Mouse (Mus musculus) MEL (cell line): ENCODE data around the gene Nicn1. TPM values are rescaled to one million over a fixed set of nuclear protein-coding genes. Genes with fewer than 3 reads are reported as not detected.

Source experiments
- DNase-seq: peaks from one replicate; pipeline ENCODE4 v3.0.0; 2011; ENCODE audit warnings: low read depth, low spot score
- H3K27ac ChIP-seq: 2 replicates; pipeline ENCODE4 v1.5.1; 2012; ENCODE audit warnings: low read depth, mild to moderate bottlenecking, control low read depth, low read length, moderate library complexity; ENCODE audit not compliant: control insufficient read depth
- H3K27me3 ChIP-seq, 2 experiments: fragments of 150-350 bp in 1 of 2; sonication (generic) in 1 of 2; 2 replicates each; pipeline ENCODE4 v1.6.1; 2012; ENCODE audit warnings: low read length in 2 of 2, mild to moderate bottlenecking in 2 of 2, improper control_type of control experiment in 1 of 2, moderate library complexity in 1 of 2; ENCODE audit not compliant: insufficient read depth in 2 of 2, control insufficient read depth in 1 of 2
- H3K36me3 ChIP-seq, 2 experiments: 2 replicates each; pipeline ENCODE4 v1.6.1; 2012 to 2014; ENCODE audit warnings: low read length in 2 of 2, improper control_type of control experiment in 1 of 2, inconsistent platforms in 1 of 2, mild to moderate bottlenecking in 1 of 2; ENCODE audit not compliant: insufficient read depth in 2 of 2, control insufficient read depth in 1 of 2
- H3K4me1 ChIP-seq, 2 experiments: fragments of 150-350 bp in 1 of 2; sonication (generic) in 1 of 2; 2 replicates each; pipeline ENCODE4 v1.6.1; 2012; ENCODE audit warnings: low read length in 2 of 2, improper control_type of control experiment in 1 of 2, mild to moderate bottlenecking in 1 of 2; ENCODE audit not compliant: insufficient read depth in 2 of 2, control insufficient read depth in 1 of 2
- H3K4me3 ChIP-seq, 2 experiments: fragments of 150-350 bp in 1 of 2; sonication (generic) in 1 of 2; 2 replicates each; pipeline ENCODE4 v1.5.1; 2012; ENCODE audit warnings: low read depth in 2 of 2, low read length in 2 of 2, mild to moderate bottlenecking in 2 of 2, moderate library complexity in 2 of 2, control low read depth in 1 of 2, improper control_type of control experiment in 1 of 2; ENCODE audit not compliant: control insufficient read depth in 1 of 2, insufficient read depth in 1 of 2
- H3K79me2 ChIP-seq: 2 replicates; pipeline ENCODE4 v1.6.1; 2012; ENCODE audit warnings: mild to moderate bottlenecking, low read length, moderate library complexity; ENCODE audit not compliant: control insufficient read depth, poor library complexity, insufficient read depth
- H3K9ac ChIP-seq: 2 replicates; pipeline ENCODE4 v1.6.1; 2012; ENCODE audit warnings: low read depth, mild to moderate bottlenecking, control low read depth, low read length, moderate library complexity; ENCODE audit not compliant: control insufficient read depth, poor library complexity, severe bottlenecking
- H3K9me3 ChIP-seq: fragments of 150-350 bp; sonication (generic); replicated peaks from 2 replicates; pipeline ENCODE4 v1.6.1; 2012; ENCODE audit warnings: mild to moderate bottlenecking, low read length, improper control_type of control experiment, moderate library complexity; ENCODE audit not compliant: insufficient read depth
- CHD2 ChIP-seq: IDR thresholded peaks from 2 replicates; pipeline ENCODE4 v1.6.1; 2011; ENCODE audit warnings: low read length, improper control_type of control experiment
- ELF1 ChIP-seq: IDR thresholded peaks from 2 replicates; pipeline ENCODE4 v1.6.1; 2014; ENCODE audit warnings: low read depth, mild to moderate bottlenecking, inconsistent platforms, low read length, improper control_type of control experiment, moderate library complexity
- ETS1 ChIP-seq: IDR thresholded peaks from 2 replicates; pipeline ENCODE4 v1.6.1; 2012; ENCODE audit warnings: low read depth, mild to moderate bottlenecking, inconsistent platforms, low read length, improper control_type of control experiment, moderate library complexity
- GABPA ChIP-seq: IDR thresholded peaks from 2 replicates; pipeline ENCODE4 v1.6.1; 2012; ENCODE audit warnings: low read depth, mild to moderate bottlenecking, inconsistent platforms, low read length, improper control_type of control experiment, moderate library complexity
- GATA1 ChIP-seq: IDR thresholded peaks from 2 replicates; pipeline ENCODE4 v1.6.1; 2011; ENCODE audit warnings: low read depth, low read length, improper control_type of control experiment
- JUND ChIP-seq: IDR thresholded peaks from 2 replicates; pipeline ENCODE4 v1.6.1; 2011; ENCODE audit warnings: low read depth, mild to moderate bottlenecking, improper control_type of control experiment, low read length
- MAFK ChIP-seq: IDR thresholded peaks from 2 replicates; pipeline ENCODE4 v1.6.1; 2011; ENCODE audit warnings: low read depth, mild to moderate bottlenecking, low read length, improper control_type of control experiment, borderline replicate concordance
- MAX ChIP-seq: IDR thresholded peaks from 2 replicates; pipeline ENCODE4 v1.6.1; 2011; ENCODE audit warnings: low read length, improper control_type of control experiment
- MEF2A ChIP-seq: IDR thresholded peaks from 2 replicates; pipeline ENCODE4 v1.6.1; 2014; ENCODE audit warnings: low read depth, mild to moderate bottlenecking, inconsistent platforms, low read length, improper control_type of control experiment; ENCODE audit not compliant: poor library complexity, insufficient replicate concordance, severe bottlenecking; ENCODE audit errors: extremely low read depth
- NELFE ChIP-seq: IDR thresholded peaks from 2 replicates; pipeline ENCODE4 v1.6.1; 2011; ENCODE audit warnings: low read depth, low read length, improper control_type of control experiment
- NRF1 ChIP-seq: IDR thresholded peaks from 2 replicates; pipeline ENCODE4 v1.6.1; 2014; ENCODE audit warnings: low read depth, mild to moderate bottlenecking, inconsistent platforms, low read length, improper control_type of control experiment, moderate library complexity; ENCODE audit not compliant: poor library complexity, insufficient read depth, severe bottlenecking
- RAD21 ChIP-seq: IDR thresholded peaks from 2 replicates; pipeline ENCODE4 v1.6.1; 2011; ENCODE audit warnings: mild to moderate bottlenecking, low read depth, low read length, improper control_type of control experiment
- SIN3A ChIP-seq: IDR thresholded peaks from 2 replicates; pipeline ENCODE4 v1.6.1; 2012; ENCODE audit warnings: low read length, improper control_type of control experiment, inconsistent platforms
- TBP ChIP-seq: IDR thresholded peaks from 2 replicates; pipeline ENCODE4 v1.8.0; 2011; ENCODE audit warnings: low read depth, low read length, improper control_type of control experiment
- USF2 ChIP-seq, 2 experiments: IDR thresholded peaks; 2 replicates each; pipeline ENCODE4 v1.6.1; 2011 to 2012; ENCODE audit warnings: improper control_type of control experiment in 2 of 2, low read length in 2 of 2, borderline replicate concordance in 1 of 2, inconsistent platforms in 1 of 2, low read depth in 1 of 2, mild to moderate bottlenecking in 1 of 2; ENCODE audit not compliant: insufficient read depth in 1 of 2
- ZKSCAN1 ChIP-seq: IDR thresholded peaks from 2 replicates; pipeline ENCODE4 v1.6.1; 2012; ENCODE audit warnings: low read depth, mild to moderate bottlenecking, inconsistent platforms, low read length, improper control_type of control experiment, moderate library complexity
- ZMIZ1 ChIP-seq: IDR thresholded peaks from 2 replicates; pipeline ENCODE4 v1.6.1; 2012; ENCODE audit warnings: low read depth, mild to moderate bottlenecking, inconsistent platforms, low read length, improper control_type of control experiment, moderate library complexity
- ZNF384 ChIP-seq: IDR thresholded peaks from 2 replicates; pipeline ENCODE4 v1.6.1; 2012; ENCODE audit warnings: low read depth, mild to moderate bottlenecking, inconsistent platforms, low read length, improper control_type of control experiment
- polyA plus RNA-seq, 2 experiments: library from polyadenylated mRNA; stranded (reverse) in 1 of 2; unstranded in 1 of 2; fragments of >175 nt in 1 of 2; fragments of >200 nt in 1 of 2; gene quantifications; 2 replicates each; pipeline versions ENCODE4 v1.2.1 to v1.2.4; 2012; ENCODE audit warnings: low replicate concordance in 2 of 2, low read depth in 1 of 2; ENCODE audit not compliant: insufficient read length in 2 of 2, insufficient read depth in 1 of 2, missing spikeins in 1 of 2
- total RNA-seq: library from RNA; depleted of rRNA; stranded (reverse); fragments of 300-350 nt; gene quantifications from 2 replicates; pipeline ENCODE4 v1.2.3, GENCODE M21; 2012

Nicn1 gene
- total and polyA plus RNA-seq, 3 experiments = 1.6 to 4.7 TPM; not detected in 1

DNA sequence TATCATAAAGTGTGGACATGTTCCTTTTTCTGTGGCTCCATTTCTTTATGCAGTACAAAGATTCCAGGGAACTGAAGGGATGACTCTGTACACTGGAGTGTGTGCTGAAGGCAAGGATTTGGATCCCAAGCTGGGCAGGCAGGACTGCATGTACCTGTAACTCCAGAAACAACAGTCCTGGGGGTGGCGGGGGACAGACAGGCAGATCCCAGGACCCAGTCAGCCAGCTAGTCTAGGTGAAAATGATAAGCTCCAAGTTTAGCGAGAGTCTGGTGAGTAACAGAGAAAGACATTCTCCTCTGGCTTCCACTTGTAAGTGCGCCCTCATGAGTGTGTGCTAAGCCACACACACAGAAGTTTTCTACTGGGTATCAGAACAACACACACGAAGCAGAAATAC lies 29.7 kb upstream of the Nicn1 start:
- H3K27ac ChIP-seq = no peak overlapping the region
- no peaks in the 10 kb centered on the region for H3K9me3 ChIP-seq
- H3K79me2 ChIP-seq = peaks cover 12% of the 10 kb centered on the region
- TF ChIP-seq SIN3A = no peak
- no peak for TF ChIP-seq ZNF384
- TF ChIP-seq GATA1 = no peak
- no peak for TF ChIP-seq NRF1
- TF ChIP-seq RAD21 = no peak
- TF ChIP-seq MAFK = no peak
- TF ChIP-seq GABPA = no peak
- no peak for TF ChIP-seq ZKSCAN1
- TF ChIP-seq CHD2 = no peak
- no peak for TF ChIP-seq MAX
- no peak for TF ChIP-seq JUND
- TF ChIP-seq ZMIZ1 = no peak
- no peak for TF ChIP-seq TBP
- TF ChIP-seq ETS1 = no peak
- TF ChIP-seq NELFE = no peak
- TF ChIP-seq MEF2A = no peak
- no peaks in the 10 kb centered on the region for H3K27me3 ChIP-seq
- no peak for DNase-seq
- no peak overlapping the region for H3K9ac ChIP-seq
- no peak overlapping the region for H3K4me3 ChIP-seq
- H3K36me3 ChIP-seq = peaks cover 0 to 23% of the 10 kb centered on the region in 2 experiments; a peak in 2 of 4 replicates
- peaks cover 2 to 28% of the 10 kb centered on the region in 2 experiments for H3K4me1 ChIP-seq

GRCm38 (mm10) chr9:108261865-108262264 lies 28.4 kb upstream of the Nicn1 start:
- Histone ChIP-seq H3K9ac (no peak overlapping the region), H3K27me3 (no peaks in the 10 kb centered on the region), H3K4me3 (no peak overlapping the region), H3K27ac (no peak overlapping the region), H3K79me2 (peaks cover 12% of the 10 kb centered on the region), H3K4me1 (peaks cover 2 to 35% of the 10 kb centered on the region in 2 experiments), H3K9me3 (no peaks in the 10 kb centered on the region), H3K36me3 (peaks cover 0 to 31% of the 10 kb centered on the region in 2 experiments; a peak in 2 of 4 replicates)
- DNase-seq = no peak
- TF ChIP-seq USF2 (IDR thresholded peaks at IDR 0.05; ENCODE audit: borderline replicate concordance in 1 of 2, insufficient read depth in 1 of 2, low read depth in 1 of 2, low read length in 2 of 2) (no peak), RAD21 (no peak), ELF1 (no peak), MAFK (no peak), MEF2A (no peak)
